Mouse (Mus musculus): ENCODE measurements around the gene Col26a1.

DNA sequence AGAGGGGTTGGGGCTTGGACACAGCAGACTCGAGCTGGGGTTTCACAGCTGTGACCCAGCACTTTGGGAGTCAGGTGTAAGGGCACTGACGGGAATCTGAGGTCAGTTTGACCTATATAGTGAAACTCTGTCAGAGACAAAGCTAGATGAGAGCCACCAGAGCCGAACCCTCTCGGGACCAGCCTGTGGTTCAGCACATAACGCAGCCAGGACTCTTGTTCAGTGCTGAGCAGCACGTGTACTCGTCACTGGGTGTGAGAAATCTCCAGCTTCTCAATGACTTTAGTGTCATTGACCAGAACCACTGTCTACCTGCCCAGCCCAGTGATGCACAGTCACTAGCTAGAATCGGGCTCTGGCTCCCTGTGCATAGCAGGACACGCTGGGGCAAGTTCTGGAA, 39.8 kb upstream of the Col26a1 start:
- TF ChIP-seq CTCF (IDR thresholded peaks at IDR 0.05; ENCODE audit: extremely low read depth, insufficient read depth, insufficient read length, insufficient replicate concordance) = no peak
- TF ChIP-seq POLR2A (IDR thresholded peaks at IDR 0.05; ENCODE audit: low read depth, low read length) = no peak
